Mouse (Mus musculus): ENCODE measurements at regions not wholly inside any gene's neighbourhood (a gene's known extent, or its start where the extent isn't known, plus 50 kb on each side); places are given as distances from the start of the nearest gene placed in this dataset.
A peak's percentile ranks its signal among the peaks of the same experiment; 100 is the strongest.

GRCm38 (mm10) chr15:50995688-50996087 lies 2889.0 kb upstream of the Gm7489 start:
- Histone ChIP-seq H3K9me3 (ENCODE audit: control insufficient read depth) (no peaks in the 10 kb centered on the region), H3K27me3 (replicated peaks; ENCODE audit: control insufficient read depth, insufficient read depth, low read length) (no peaks in the 10 kb centered on the region), H3K4me1 (replicated peaks; ENCODE audit: control insufficient read depth, insufficient read depth, low read length) (no peaks in the 10 kb centered on the region), H3K36me3 (ENCODE audit: control insufficient read depth, insufficient read depth) (no peaks in the 10 kb centered on the region), H3K4me3 (ENCODE audit: low read depth, low read length) (no peak overlapping the region), H3K27ac (ENCODE audit: low read depth, low read length) (no peak overlapping the region), H3K9ac (ENCODE audit: low read depth, low read length) (no peak overlapping the region), H3K4me2 (replicated peaks; ENCODE audit: low read depth) (no peak overlapping the region)
- no peak for ATAC-seq
- WGBS = 90% methylated on average over 3 of the region's 3 CpGs
- TF ChIP-seq CTCF (IDR thresholded peaks at IDR 0.05; ENCODE audit: low read depth) = no peak

GRCm38 (mm10) chr15:50996296-50996695 lies 2888.4 kb upstream of the Gm7489 start:
- H3K9ac ChIP-seq (ENCODE audit: low read depth, low read length) = no peak overlapping the region
- no peaks in the 10 kb centered on the region for H3K4me1 ChIP-seq (replicated peaks; ENCODE audit: control insufficient read depth, insufficient read depth, low read length)
- TF ChIP-seq CTCF (IDR thresholded peaks at IDR 0.05; ENCODE audit: low read depth) = no peak
- no peaks in the 10 kb centered on the region for H3K36me3 ChIP-seq (ENCODE audit: control insufficient read depth, insufficient read depth)
- H3K9me3 ChIP-seq (ENCODE audit: control insufficient read depth) = no peaks in the 10 kb centered on the region
- WGBS = 83% methylated on average over 4 of the region's 4 CpGs
- H3K4me3 ChIP-seq (ENCODE audit: low read depth, low read length) = no peak overlapping the region
- no peak overlapping the region for H3K4me2 ChIP-seq (replicated peaks; ENCODE audit: low read depth)
- ATAC-seq = no peak
- H3K27ac ChIP-seq (ENCODE audit: low read depth, low read length) = no peak overlapping the region
- H3K27me3 ChIP-seq (replicated peaks; ENCODE audit: control insufficient read depth, insufficient read depth, low read length) = no peaks in the 10 kb centered on the region

- Histone ChIP-seq H3K27me3 (replicated peaks; ENCODE audit: control insufficient read depth, insufficient read depth, low read length) (no peaks in the 10 kb centered on the region), H3K36me3 (ENCODE audit: control insufficient read depth, insufficient read depth) (no peaks in the 10 kb centered on the region), H3K4me2 (replicated peaks; ENCODE audit: low read depth) (0 out of 2 replicates have a peak overlapping the region, but pooled peaks have one; percentile 6), H3K4me3 (ENCODE audit: low read depth, low read length) (no peak overlapping the region), H3K9me3 (ENCODE audit: control insufficient read depth) (no peaks in the 10 kb centered on the region), H3K9ac (ENCODE audit: low read depth, low read length) (no peak overlapping the region), H3K4me1 (replicated peaks; ENCODE audit: control insufficient read depth, insufficient read depth, low read length) (no peaks in the 10 kb centered on the region), H3K27ac (ENCODE audit: low read depth, low read length) (no peak overlapping the region)
- WGBS = 70% methylated on average over 11 of the region's 11 CpGs
- ATAC-seq = no peak
- TF ChIP-seq CTCF (IDR thresholded peaks at IDR 0.05; ENCODE audit: low read depth) = no peak
These were observed 2887.4 kb upstream of the Gm7489 start for GRCm38 (mm10) chr15:50997209-50997763.

GRCm38 (mm10) chr15:51038968-51039367 lies 2845.7 kb upstream of the Gm7489 start:
- no peaks in the 10 kb centered on the region for H3K36me3 ChIP-seq (ENCODE audit: control insufficient read depth, insufficient read depth)
- H3K9me3 ChIP-seq (ENCODE audit: control insufficient read depth) = no peaks in the 10 kb centered on the region
- TF ChIP-seq CTCF (IDR thresholded peaks at IDR 0.05; ENCODE audit: low read depth) = no peak
- no peaks in the 10 kb centered on the region for H3K4me1 ChIP-seq (replicated peaks; ENCODE audit: control insufficient read depth, insufficient read depth, low read length)
- H3K27ac ChIP-seq (ENCODE audit: low read depth, low read length) = no peak overlapping the region
- H3K9ac ChIP-seq (ENCODE audit: low read depth, low read length) = no peak overlapping the region
- no peak overlapping the region for H3K4me2 ChIP-seq (replicated peaks; ENCODE audit: low read depth)
- no peaks in the 10 kb centered on the region for H3K27me3 ChIP-seq (replicated peaks; ENCODE audit: control insufficient read depth, insufficient read depth, low read length)
- 3% methylated on average over 1 of the region's 1 CpGs for WGBS
- no peak overlapping the region for H3K4me3 ChIP-seq (ENCODE audit: low read depth, low read length)
- no peak for ATAC-seq

GRCm38 (mm10) chr15:51070538-51070937 lies 2814.2 kb upstream of the Gm7489 start:
- no peak overlapping the region for H3K4me2 ChIP-seq (replicated peaks; ENCODE audit: low read depth)
- H3K4me1 ChIP-seq (replicated peaks; ENCODE audit: control insufficient read depth, insufficient read depth, low read length) = no peaks in the 10 kb centered on the region
- WGBS = 88% methylated on average over 10 of the region's 10 CpGs
- no peak overlapping the region for H3K4me3 ChIP-seq (ENCODE audit: low read depth, low read length)
- no peak for TF ChIP-seq CTCF (IDR thresholded peaks at IDR 0.05; ENCODE audit: low read depth)
- no peak for ATAC-seq
- H3K36me3 ChIP-seq (ENCODE audit: control insufficient read depth, insufficient read depth) = no peaks in the 10 kb centered on the region
- no peaks in the 10 kb centered on the region for H3K9me3 ChIP-seq (ENCODE audit: control insufficient read depth)
- H3K27me3 ChIP-seq (replicated peaks; ENCODE audit: control insufficient read depth, insufficient read depth, low read length) = no peaks in the 10 kb centered on the region
- no peak overlapping the region for H3K9ac ChIP-seq (ENCODE audit: low read depth, low read length)
- no peak overlapping the region for H3K27ac ChIP-seq (ENCODE audit: low read depth, low read length)

GRCm38 (mm10) chr15:51071132-51071656 lies 2813.5 kb upstream of the Gm7489 start:
- Histone ChIP-seq H3K36me3 (ENCODE audit: control insufficient read depth, insufficient read depth) (no peaks in the 10 kb centered on the region), H3K27me3 (replicated peaks; ENCODE audit: control insufficient read depth, insufficient read depth, low read length) (no peaks in the 10 kb centered on the region), H3K9me3 (ENCODE audit: control insufficient read depth) (no peaks in the 10 kb centered on the region), H3K4me3 (ENCODE audit: low read depth, low read length) (no peak overlapping the region), H3K4me1 (replicated peaks; ENCODE audit: control insufficient read depth, insufficient read depth, low read length) (no peaks in the 10 kb centered on the region), H3K9ac (ENCODE audit: low read depth, low read length) (no peak overlapping the region), H3K27ac (ENCODE audit: low read depth, low read length) (no peak overlapping the region), H3K4me2 (replicated peaks; ENCODE audit: low read depth) (no peak overlapping the region)
- no peak for TF ChIP-seq CTCF (IDR thresholded peaks at IDR 0.05; ENCODE audit: low read depth)
- WGBS = 81% methylated on average over 10 of the region's 10 CpGs
- no peak for ATAC-seq
